Mouse (Mus musculus) olfactory bulb, adult 2 months (tissue): ENCODE results near the gene Tnni3k. TPM values are rescaled to one million over a fixed set of nuclear protein-coding genes. Genes with fewer than 3 reads are reported as not detected.
"Not testable (repeated sequence)": the region's sequence is repeated elsewhere in the genome, so short reads cannot be mapped to it uniquely, and the experiment has no call there.

Experiments
- H3K27ac ChIP-seq: fragments of 200-500 bp; 2 replicates; pipeline ENCODE4 v1.5.1; 2012; ENCODE audit warnings: low read depth, low read length; ENCODE audit not compliant: insufficient read depth
- H3K4me1 ChIP-seq: fragments of 200-500 bp; 2 replicates; pipeline ENCODE4 v1.6.1; 2012; ENCODE audit warnings: low read length; ENCODE audit not compliant: control insufficient read depth, insufficient read depth
- H3K4me3 ChIP-seq: fragments of 200-500 bp; 2 replicates; pipeline ENCODE4 v1.5.1; 2012; ENCODE audit warnings: mild to moderate bottlenecking, low read depth, low read length, moderate library complexity; ENCODE audit not compliant: insufficient read depth
- CTCF ChIP-seq: fragments of 200-500 bp; IDR thresholded peaks from 2 replicates; pipeline ENCODE4 v1.5.1; 2012; ENCODE audit warnings: low read depth, mild to moderate bottlenecking, low read length, moderate library complexity; ENCODE audit not compliant: insufficient read depth
- POLR2A ChIP-seq: fragments of 200-500 bp; IDR thresholded peaks from 2 replicates; pipeline ENCODE4 v1.6.1; 2012; ENCODE audit warnings: mild to moderate bottlenecking, low read depth, low read length, moderate library complexity; ENCODE audit not compliant: insufficient read depth
- WGBS: fragments of 180-500 bp; shearing (Covaris S2); methylation state at CpG from one replicate; pipeline ENCODE4 v1.1.7; 2018; 5-methylcytosine and 5-hydroxymethylcytosine counted together
- polyA plus RNA-seq: library from polyadenylated mRNA; stranded (reverse); fragments of >200 nt; gene quantifications from 2 replicates; pipeline ENCODE4 v1.2.4, GENCODE M21; 2012; ENCODE audit warnings: low replicate concordance; ENCODE audit not compliant: missing spikeins, insufficient read depth, insufficient read length

Tnni3k gene
- polyA plus RNA-seq, 1 experiment, result not detected

DNA sequence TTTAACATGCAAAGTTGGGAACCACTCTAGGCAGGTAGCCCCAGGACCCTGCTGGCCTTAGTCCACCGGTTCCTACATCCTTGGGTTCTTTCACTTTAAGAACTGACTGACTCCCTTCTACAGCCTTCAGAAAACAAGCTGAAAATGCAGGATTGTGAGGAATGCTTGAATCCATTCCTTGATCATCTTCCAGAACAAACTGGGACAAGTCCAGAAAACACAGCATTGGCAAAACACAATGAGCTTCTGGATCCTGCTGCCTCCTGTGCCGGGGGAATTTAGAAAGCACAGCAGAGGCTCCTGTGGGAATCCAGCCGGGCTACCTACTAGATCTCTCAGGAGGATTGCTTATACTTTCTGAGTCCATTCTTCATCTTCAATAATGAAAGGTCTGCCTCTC, 229.5 kb downstream of the Tnni3k start:
- no peak overlapping the region for H3K4me3 ChIP-seq
- H3K4me1 ChIP-seq, result no peaks in the 10 kb centered on the region
- 74% methylated on average over 3 of the region's 3 CpGs for WGBS
- TF ChIP-seq POLR2A (no peak), CTCF (no peak)
- no peak overlapping the region for H3K27ac ChIP-seq

DNA sequence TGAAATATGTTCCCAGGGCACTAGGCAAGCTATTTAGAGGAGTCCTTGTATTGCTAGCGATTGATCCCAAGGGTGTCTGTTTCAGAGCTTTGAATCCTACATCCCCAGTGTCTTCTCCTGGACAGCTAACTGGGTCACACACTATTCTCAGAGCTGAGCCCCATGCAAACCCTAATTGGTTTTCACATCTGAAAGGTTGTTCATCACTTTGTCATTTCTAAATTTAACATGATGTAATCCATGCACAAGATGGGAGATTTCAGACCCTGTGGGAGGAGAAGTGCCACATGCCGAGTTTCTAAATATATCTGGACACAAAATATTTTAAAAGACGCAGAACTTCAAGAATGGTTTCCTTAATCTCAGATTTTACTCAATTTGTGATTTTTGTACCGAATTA, 230.5 kb downstream of the Tnni3k start:
- H3K4me3 ChIP-seq, result no peak overlapping the region
- H3K4me1 ChIP-seq, result no peaks in the 10 kb centered on the region
- TF ChIP-seq CTCF (no peak), POLR2A (no peak)
- 83% methylated on average over 4 of the region's 4 CpGs for WGBS
- H3K27ac ChIP-seq, result no peak overlapping the region

DNA sequence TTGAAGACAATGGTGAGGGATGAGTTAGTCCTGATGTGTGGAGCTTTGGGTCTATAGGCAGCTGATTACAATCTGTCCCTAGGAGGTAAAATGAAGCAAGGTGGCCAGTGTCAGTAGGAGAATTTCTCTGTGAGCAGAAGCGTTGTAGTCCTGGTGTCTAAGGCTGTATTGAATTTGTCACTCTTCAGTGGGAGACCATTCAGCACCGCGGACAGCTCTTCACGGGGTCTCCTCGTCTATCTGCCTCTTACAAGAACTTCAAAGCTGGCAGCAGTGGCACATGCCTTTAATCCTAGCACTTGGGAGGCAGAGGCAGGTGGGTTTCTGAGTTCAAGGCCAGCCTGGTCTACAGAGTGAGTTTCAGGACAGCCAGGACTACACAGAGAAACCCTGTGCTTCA, 235.5 kb downstream of the Tnni3k start:
- not testable (repeated sequence) for H3K27ac ChIP-seq, H3K4me3 ChIP-seq, H3K4me1 ChIP-seq
- WGBS, result 47% methylated on average over 5 of the region's 5 CpGs

GRCm38 (mm10) chr3:154817732-154818131, 237.5 kb downstream of the Tnni3k start:
- Histone ChIP-seq H3K27ac (peak overlapping the region; percentile 74; the same call in 1 of the 2 replicates), H3K4me1 (peaks cover 8% of the 10 kb centered on the region), H3K4me3 (no peak overlapping the region)
- TF ChIP-seq CTCF (peak; percentile 96), POLR2A (no peak)
- 6% methylated on average over 7 of the region's 7 CpGs for WGBS

GRCm38 (mm10) chr3:154816801-154817625, 238.2 kb downstream of the Tnni3k start:
- H3K4me1 ChIP-seq, result peaks cover 8% of the 10 kb centered on the region
- 9% methylated on average over 19 of the region's 19 CpGs for WGBS
- H3K4me3 ChIP-seq, result 0 out of 2 replicates have a peak overlapping the region, but pooled peaks have one; percentile 9
- no peak for TF ChIP-seq POLR2A
- TF ChIP-seq CTCF, result no peak
- H3K27ac ChIP-seq, result peak overlapping the region; percentile 74

DNA sequence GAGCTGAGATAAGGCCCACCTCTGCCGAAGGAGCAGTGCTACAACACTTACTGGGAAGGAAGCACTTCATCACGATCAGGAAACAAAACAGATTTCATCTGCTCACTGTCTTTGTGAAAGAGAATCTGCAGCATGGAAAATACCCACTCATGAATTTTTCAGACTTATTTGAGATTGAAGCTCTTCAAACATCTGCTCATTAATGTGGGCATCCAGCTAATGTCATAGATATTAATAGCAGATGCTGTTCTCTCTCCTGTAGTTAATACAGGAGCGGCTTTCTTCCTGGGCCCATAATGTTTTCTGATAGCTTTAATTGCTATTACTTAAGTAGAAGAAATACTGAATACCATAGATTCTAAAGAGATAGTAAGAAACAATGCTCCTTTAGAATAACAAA, 239.0 kb downstream of the Tnni3k start:
- no peak for TF ChIP-seq POLR2A
- no peak for TF ChIP-seq CTCF
- Histone ChIP-seq H3K4me3 (no peak overlapping the region), H3K27ac (peak overlapping the region; percentile 70), H3K4me1 (peaks cover 10% of the 10 kb centered on the region)
- WGBS, result 48% methylated on average over 3 of the region's 3 CpGs

DNA sequence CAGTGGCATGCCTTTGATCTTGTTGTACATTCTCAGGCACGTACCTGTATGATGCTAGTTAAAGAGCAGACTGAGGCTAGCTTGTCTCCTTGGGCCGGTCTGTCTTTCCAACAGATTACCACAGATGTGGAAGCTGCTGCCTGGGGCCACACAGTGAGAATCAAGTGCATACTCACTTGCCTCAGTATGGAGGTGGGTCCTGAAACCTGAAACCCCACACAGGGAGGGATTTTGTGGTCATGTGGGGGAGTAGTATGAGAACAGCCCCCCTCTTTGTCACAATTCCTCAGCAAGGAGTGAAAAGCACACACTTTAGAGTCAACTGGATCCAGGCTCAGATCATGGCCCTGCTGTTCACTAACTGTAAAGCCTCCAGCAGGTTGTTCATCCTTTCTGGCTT, 239.6 kb downstream of the Tnni3k start:
- peaks cover 14% of the 10 kb centered on the region for H3K4me1 ChIP-seq
- 75% methylated on average over 2 of the region's 2 CpGs for WGBS
- H3K4me3 ChIP-seq, result no peak overlapping the region
- TF ChIP-seq POLR2A (no peak), CTCF (no peak)
- H3K27ac ChIP-seq, result peak overlapping the region; percentile 70

- WGBS, result 75% methylated on average over 1 of the region's 1 CpGs
- Histone ChIP-seq H3K27ac (no peak overlapping the region), H3K4me1 (peaks cover 17% of the 10 kb centered on the region), H3K4me3 (no peak overlapping the region)
- TF ChIP-seq POLR2A (no peak), CTCF (no peak)
Measured at GRCm38 (mm10) chr3:154812893-154813292, 242.3 kb downstream of the Tnni3k start.

DNA sequence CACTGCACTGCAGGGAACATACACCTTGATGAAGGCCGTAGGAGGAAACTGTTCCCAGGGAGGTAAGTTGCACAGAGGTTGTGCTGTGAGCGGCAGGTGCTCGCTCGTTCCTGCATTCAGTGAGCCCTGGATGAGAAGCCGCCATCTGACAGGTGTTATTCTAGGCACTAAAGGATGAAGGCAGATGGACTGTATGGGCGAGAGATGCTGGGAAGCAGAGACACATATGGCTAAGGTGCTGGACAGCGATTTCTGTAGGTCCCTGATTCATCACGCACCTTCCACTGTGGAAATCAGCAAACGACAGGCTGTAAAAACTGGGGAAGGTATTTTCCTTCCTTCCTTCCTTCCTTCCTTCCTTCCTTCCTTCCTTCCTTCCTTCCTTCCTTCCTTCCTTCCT, 243.4 kb downstream of the Tnni3k start:
- Histone ChIP-seq H3K4me1 (peaks cover 15% of the 10 kb centered on the region), H3K27ac (no peak overlapping the region), H3K4me3 (no peak overlapping the region)
- 89% methylated on average over 9 of the region's 9 CpGs for WGBS
- TF ChIP-seq POLR2A (no peak), CTCF (no peak)

GRCm38 (mm10) chr3:154811281-154811680, 243.9 kb downstream of the Tnni3k start:
- Histone ChIP-seq H3K4me1 (peaks cover 14% of the 10 kb centered on the region), H3K27ac (no peak overlapping the region), H3K4me3 (no peak overlapping the region)
- TF ChIP-seq POLR2A (no peak), CTCF (no peak)
- 65% methylated on average over 9 of the region's 9 CpGs for WGBS
